Mouse (Mus musculus): ENCODE measurements around the gene Defb26.
A peak's percentile ranks its signal among the peaks of the same experiment; 100 is the strongest.

Defb26 gene

GRCm38 (mm10) chr2:152539944-152540710, 28.6 kb upstream of the Defb26 start, which contains the start of gene Defb29:
Gene Defb29, minus strand, starts transcription at chr2:152540098.
- peak; percentile 84 for TF ChIP-seq CTCF (conservative IDR thresholded peaks at IDR 0.05; ENCODE audit: low read length)
- TF ChIP-seq NANOG (IDR thresholded peaks at IDR 0.05; ENCODE audit: borderline replicate concordance, low read length), result no peak
- H3K4me3 ChIP-seq (replicated peaks; ENCODE audit: low read length), result no peak within 1 kb of the TSS

GRCm38 (mm10) chr2:152517981-152518380, 6.5 kb upstream of the Defb26 start, which contains the start of gene Defb28:
Gene Defb28, plus strand, starts transcription at chr2:152518255.
- H3K4me1 ChIP-seq (replicated peaks; ENCODE audit: low read depth, low read length), result no peaks in the 10 kb centered on the region
- TF ChIP-seq NANOG (IDR thresholded peaks at IDR 0.05; ENCODE audit: borderline replicate concordance, low read length) (no peak), POU5F1 (IDR thresholded peaks at IDR 0.05; ENCODE audit: borderline replicate concordance, low read length) (no peak), CTCF (conservative IDR thresholded peaks at IDR 0.05; ENCODE audit: low read length) (no peak)
- H3K27me3 ChIP-seq (ENCODE audit: insufficient read depth, low read length), result 0 out of 2 replicates have a peak, but pooled peaks cover 6% of the 10 kb centered on the region
- H3K36me3 ChIP-seq (ENCODE audit: insufficient read depth, low read length), result no peaks in the 10 kb centered on the region
- no peak within 1 kb of the TSS for H3K4me3 ChIP-seq (replicated peaks; ENCODE audit: low read length)
- peaks cover 5% of the 10 kb centered on the region for H3K9me3 ChIP-seq (ENCODE audit: low read length)

More at GRCm38 (mm10) chr2:152539944-152540710, 28.6 kb upstream of the Defb26 start, which contains the start of gene Defb29:
- Histone ChIP-seq H3K36me3 (ENCODE audit: insufficient read depth, low read length) (no peaks in the 10 kb centered on the region), H3K9me3 (ENCODE audit: low read length) (peaks cover 4% of the 10 kb centered on the region), H3K27me3 (ENCODE audit: insufficient read depth, low read length) (no peaks in the 10 kb centered on the region), H3K4me1 (replicated peaks; ENCODE audit: low read depth, low read length) (peaks cover 18% of the 10 kb centered on the region)

GRCm38 (mm10) chr2:152516084-152516483, 4.6 kb upstream of the Defb26 start:
- no peak for TF ChIP-seq CTCF (conservative IDR thresholded peaks at IDR 0.05; ENCODE audit: low read length)
- no peak for TF ChIP-seq POU5F1 (IDR thresholded peaks at IDR 0.05; ENCODE audit: borderline replicate concordance, low read length)
- no peak for TF ChIP-seq NANOG (IDR thresholded peaks at IDR 0.05; ENCODE audit: borderline replicate concordance, low read length)
- Histone ChIP-seq H3K9me3 (ENCODE audit: low read length) (no peaks in the 10 kb centered on the region), H3K4me3 (replicated peaks; ENCODE audit: low read length) (no peak overlapping the region), H3K27me3 (ENCODE audit: insufficient read depth, low read length) (0 out of 2 replicates have a peak, but pooled peaks cover 9% of the 10 kb centered on the region), H3K4me1 (replicated peaks; ENCODE audit: low read depth, low read length) (no peaks in the 10 kb centered on the region), H3K36me3 (ENCODE audit: insufficient read depth, low read length) (no peaks in the 10 kb centered on the region)

GRCm38 (mm10) chr2:152503950-152504349, 7.5 kb downstream of the Defb26 start:
- no peaks in the 10 kb centered on the region for H3K9me3 ChIP-seq (ENCODE audit: low read length)
- TF ChIP-seq NANOG (IDR thresholded peaks at IDR 0.05; ENCODE audit: borderline replicate concordance, low read length) (no peak), POU5F1 (IDR thresholded peaks at IDR 0.05; ENCODE audit: borderline replicate concordance, low read length) (no peak), CTCF (conservative IDR thresholded peaks at IDR 0.05; ENCODE audit: low read length) (no peak)
- no peak overlapping the region for H3K4me3 ChIP-seq (replicated peaks; ENCODE audit: low read length)
- H3K36me3 ChIP-seq (ENCODE audit: insufficient read depth, low read length), result no peaks in the 10 kb centered on the region
- no peaks in the 10 kb centered on the region for H3K4me1 ChIP-seq (replicated peaks; ENCODE audit: low read depth, low read length)
- H3K27me3 ChIP-seq (ENCODE audit: insufficient read depth, low read length), result no peaks in the 10 kb centered on the region

GRCm38 (mm10) chr2:152500863-152501229, 10.6 kb downstream of the Defb26 start:
- no peaks in the 10 kb centered on the region for H3K27me3 ChIP-seq (ENCODE audit: insufficient read depth, low read length)
- H3K36me3 ChIP-seq (ENCODE audit: insufficient read depth, low read length), result no peaks in the 10 kb centered on the region
- TF ChIP-seq NANOG (IDR thresholded peaks at IDR 0.05; ENCODE audit: borderline replicate concordance, low read length), result no peak
- peak; percentile 72 for TF ChIP-seq CTCF (conservative IDR thresholded peaks at IDR 0.05; ENCODE audit: low read length)
- H3K9me3 ChIP-seq (ENCODE audit: low read length), result no peaks in the 10 kb centered on the region
- H3K4me1 ChIP-seq (replicated peaks; ENCODE audit: low read depth, low read length), result 0 out of 2 replicates have a peak, but pooled peaks cover 1% of the 10 kb centered on the region
- no peak overlapping the region for H3K4me3 ChIP-seq (replicated peaks; ENCODE audit: low read length)

- H3K27me3 ChIP-seq (ENCODE audit: insufficient read depth, low read length), result no peaks in the 10 kb centered on the region
Observed at GRCm38 (mm10) chr2:152500204-152500862, 11.2 kb downstream of the Defb26 start.

GRCm38 (mm10) chr2:152498020-152498419, 13.5 kb downstream of the Defb26 start:
- Histone ChIP-seq H3K27me3 (ENCODE audit: insufficient read depth, low read length) (no peaks in the 10 kb centered on the region), H3K36me3 (ENCODE audit: insufficient read depth, low read length) (no peaks in the 10 kb centered on the region), H3K4me1 (replicated peaks; ENCODE audit: low read depth, low read length) (0 out of 2 replicates have a peak, but pooled peaks cover 3% of the 10 kb centered on the region), H3K4me3 (replicated peaks; ENCODE audit: low read length) (no peak overlapping the region), H3K9me3 (ENCODE audit: low read length) (no peaks in the 10 kb centered on the region)
- TF ChIP-seq POU5F1 (IDR thresholded peaks at IDR 0.05; ENCODE audit: borderline replicate concordance, low read length), result no peak
- no peak for TF ChIP-seq CTCF (conservative IDR thresholded peaks at IDR 0.05; ENCODE audit: low read length)
- no peak for TF ChIP-seq NANOG (IDR thresholded peaks at IDR 0.05; ENCODE audit: borderline replicate concordance, low read length)

More at GRCm38 (mm10) chr2:152500204-152500862, 11.2 kb downstream of the Defb26 start:
- TF ChIP-seq NANOG (IDR thresholded peaks at IDR 0.05; ENCODE audit: borderline replicate concordance, low read length) (no peak), POU5F1 (IDR thresholded peaks at IDR 0.05; ENCODE audit: borderline replicate concordance, low read length) (no peak), CTCF (conservative IDR thresholded peaks at IDR 0.05; ENCODE audit: low read length) (no peak)
- Histone ChIP-seq H3K9me3 (ENCODE audit: low read length) (no peaks in the 10 kb centered on the region), H3K4me1 (replicated peaks; ENCODE audit: low read depth, low read length) (0 out of 2 replicates have a peak, but pooled peaks cover 3% of the 10 kb centered on the region), H3K36me3 (ENCODE audit: insufficient read depth, low read length) (no peaks in the 10 kb centered on the region), H3K4me3 (replicated peaks; ENCODE audit: low read length) (no peak overlapping the region)

GRCm38 (mm10) chr2:152493151-152493550, 18.3 kb downstream of the Defb26 start:
- Histone ChIP-seq H3K4me1 (replicated peaks; ENCODE audit: low read depth, low read length) (0 out of 2 replicates have a peak, but pooled peaks cover 3% of the 10 kb centered on the region), H3K4me3 (replicated peaks; ENCODE audit: low read length) (no peak overlapping the region), H3K27me3 (ENCODE audit: insufficient read depth, low read length) (no peaks in the 10 kb centered on the region; the same call in 1 of the 2 replicates), H3K9me3 (ENCODE audit: low read length) (no peaks in the 10 kb centered on the region), H3K36me3 (ENCODE audit: insufficient read depth, low read length) (no peaks in the 10 kb centered on the region)
- TF ChIP-seq CTCF (conservative IDR thresholded peaks at IDR 0.05; ENCODE audit: low read length), result no peak
- no peak for TF ChIP-seq NANOG (IDR thresholded peaks at IDR 0.05; ENCODE audit: borderline replicate concordance, low read length)
- no peak for TF ChIP-seq POU5F1 (IDR thresholded peaks at IDR 0.05; ENCODE audit: borderline replicate concordance, low read length)

Data from E14TG2a.4 (cell line).